Mouse (Mus musculus) myocyte (in vitro differentiated cells): ENCODE measurements around the gene Gas2l3.

Experiments used
- CEBPB ChIP-seq: IDR thresholded peaks from 2 replicates; pipeline ENCODE4 v1.6.1; 2011; ENCODE audit warnings: mild to moderate bottlenecking, moderate library complexity; ENCODE audit not compliant: poor library complexity, insufficient read depth, severe bottlenecking
- E2F4 ChIP-seq: IDR thresholded peaks from one replicate; pipeline ENCODE4 v1.6.1; 2011; ENCODE audit warnings: mild to moderate bottlenecking, control low read depth, moderate library complexity; ENCODE audit not compliant: insufficient read depth
- MAX ChIP-seq: IDR thresholded peaks from one replicate; pipeline ENCODE4 v1.6.1; 2011; ENCODE audit warnings: low read depth, mild to moderate bottlenecking, control low read depth
- MYOD1 ChIP-seq, 3 experiments: IDR thresholded peaks; one replicate each; pipeline ENCODE4 v1.6.1; 2011; ENCODE audit warnings: control low read depth in 2 of 3, low read depth in 2 of 3, mild to moderate bottlenecking in 2 of 3, moderate library complexity in 1 of 3; ENCODE audit not compliant: insufficient read length in 2 of 3, control insufficient read depth in 1 of 3
- MYOG ChIP-seq, 3 experiments: IDR thresholded peaks; one replicate each; pipeline ENCODE4 v1.6.1; 2011; ENCODE audit warnings: control low read depth in 2 of 3, low read depth in 2 of 3, mild to moderate bottlenecking in 2 of 3; ENCODE audit not compliant: insufficient read length in 2 of 3, control insufficient read depth in 1 of 3, insufficient read depth in 1 of 3
- POLR2A ChIP-seq: IDR thresholded peaks from one replicate; pipeline ENCODE4 v1.6.1; 2011; ENCODE audit warnings: low read depth, mild to moderate bottlenecking, control low read depth, moderate library complexity; ENCODE audit not compliant: insufficient read length
- POLR2AphosphoS2 ChIP-seq: IDR thresholded peaks from one replicate; pipeline ENCODE4 v1.6.1; 2011; ENCODE audit warnings: low read depth, control low read depth; ENCODE audit not compliant: insufficient read length
- REST ChIP-seq: IDR thresholded peaks from one replicate; pipeline ENCODE4 v1.6.1; 2011; ENCODE audit warnings: mild to moderate bottlenecking, control low read depth, moderate library complexity; ENCODE audit not compliant: insufficient read depth, insufficient read length
- SRF ChIP-seq: IDR thresholded peaks from one replicate; pipeline ENCODE4 v1.6.1; 2011; ENCODE audit warnings: low read depth; ENCODE audit not compliant: control insufficient read depth, insufficient read length
- TCF12 ChIP-seq: IDR thresholded peaks from one replicate; pipeline ENCODE4 v1.6.1; 2011; ENCODE audit warnings: mild to moderate bottlenecking, control low read depth; ENCODE audit not compliant: poor library complexity, insufficient read depth, severe bottlenecking
- USF1 ChIP-seq: IDR thresholded peaks from one replicate; pipeline ENCODE4 v1.6.1; 2011; ENCODE audit warnings: low read depth, mild to moderate bottlenecking, control low read depth, moderate library complexity

DNA sequence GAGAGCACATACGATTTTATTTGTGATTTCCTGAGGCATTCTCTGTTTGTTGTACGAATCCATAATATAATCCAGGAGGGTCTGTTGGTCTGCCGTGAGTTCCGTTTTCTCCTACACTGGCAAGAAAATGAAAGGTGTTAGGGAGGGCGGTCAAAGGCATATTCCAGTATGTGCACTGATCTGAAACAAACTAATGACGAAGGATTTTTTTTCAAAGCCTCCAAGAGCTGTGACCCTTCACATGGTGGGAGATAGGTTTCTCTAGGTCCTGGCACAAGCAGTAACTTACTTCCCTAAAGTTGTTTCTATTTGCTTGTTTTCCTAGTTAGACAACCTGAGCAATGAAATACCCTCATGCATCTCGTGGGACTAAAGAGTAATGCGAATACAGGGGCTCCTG, 35.0 kb upstream of the Gas2l3 start:
- TF ChIP-seq REST: no peak
- no peak for TF ChIP-seq POLR2A
- TF ChIP-seq POLR2AphosphoS2: no peak
- TF ChIP-seq TCF12: no peak
- no peak for TF ChIP-seq USF1
- no peak for TF ChIP-seq MYOG (IDR thresholded peaks at IDR 0.05; ENCODE audit: control insufficient read depth in 1 of 3, insufficient read depth in 1 of 3, insufficient read length in 2 of 3, low read depth in 2 of 3)
- TF ChIP-seq MYOD1 (IDR thresholded peaks at IDR 0.05; ENCODE audit: control insufficient read depth in 1 of 3, insufficient read length in 2 of 3, low read depth in 2 of 3): no peak
- TF ChIP-seq MAX: no peak
- no peak for TF ChIP-seq E2F4
- no peak for TF ChIP-seq CEBPB
- no peak for TF ChIP-seq SRF
